Mouse (Mus musculus): ENCODE data around the gene Smim9.

DNA sequence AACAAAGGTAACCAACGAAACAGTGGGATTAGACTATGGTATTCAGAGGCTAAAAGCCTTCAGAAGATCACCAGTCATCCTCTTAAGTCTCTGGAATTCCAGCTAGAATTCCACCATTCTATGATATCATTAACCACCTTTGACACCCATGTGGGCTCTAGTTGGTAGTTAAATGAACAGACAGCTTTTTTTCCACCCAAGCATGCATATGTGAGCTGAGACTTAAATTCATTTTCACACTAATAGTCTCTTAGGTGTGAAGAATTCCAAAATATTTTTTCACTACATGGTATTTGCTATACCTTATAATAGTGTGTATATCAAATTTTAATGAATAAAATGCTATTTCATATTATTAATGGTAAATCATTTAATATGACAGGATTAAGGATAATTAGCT is at the start of gene Smim9:
- TF ChIP-seq EP300 (IDR thresholded peaks at IDR 0.05; ENCODE audit: low read depth in 1 of 2, low read length in 2 of 2): no peak
- TF ChIP-seq CTCF (IDR thresholded peaks at IDR 0.05 in 2 of 3, conservative IDR thresholded peaks at IDR 0.05 in 1 of 3; ENCODE audit: control insufficient read depth in 1 of 3, insufficient read depth in 1 of 3, low read depth in 2 of 3, low read length in 3 of 3, poor library complexity in 1 of 3, severe bottlenecking in 1 of 3): no peak
- no peak for TF ChIP-seq SMC3 (IDR thresholded peaks at IDR 0.05; ENCODE audit: low read depth, low read length)
- no peak for TF ChIP-seq MAX (IDR thresholded peaks at IDR 0.05; ENCODE audit: low read length)
- no peak for TF ChIP-seq MAFK (IDR thresholded peaks at IDR 0.05; ENCODE audit: borderline replicate concordance, low read depth, low read length)
- no peak for TF ChIP-seq MEF2A (IDR thresholded peaks at IDR 0.05; ENCODE audit: extremely low read depth, insufficient replicate concordance, low read depth, low read length, poor library complexity, severe bottlenecking)
- TF ChIP-seq ZC3H11A (IDR thresholded peaks at IDR 0.05; ENCODE audit: low read depth, low read length): no peak
- TF ChIP-seq JUND (IDR thresholded peaks at IDR 0.05; ENCODE audit: low read depth, low read length): no peak
- no peak for TF ChIP-seq GATA1 (IDR thresholded peaks at IDR 0.05; ENCODE audit: low read depth, low read length)
- no peak for TF ChIP-seq KAT2A (conservative IDR thresholded peaks at IDR 0.05; ENCODE audit: low read depth, low read length)
- TF ChIP-seq ELF1 (IDR thresholded peaks at IDR 0.05; ENCODE audit: low read depth, low read length): no peak

All from MEL (cell line).